Mouse (Mus musculus) heart, postnatal 0 days (tissue): ENCODE results near the gene Ppil3.

Experiments used
- CTCF ChIP-seq: IDR thresholded peaks from 2 replicates; pipeline ENCODE4 v1.5.1; 2016; ENCODE audit warnings: antibody characterized with exemption, control low read depth, low read depth
- EP300 ChIP-seq: IDR thresholded peaks from 2 replicates; pipeline ENCODE4 v1.6.1; 2016; ENCODE audit warnings: antibody characterized with exemption, low read depth

DNA sequence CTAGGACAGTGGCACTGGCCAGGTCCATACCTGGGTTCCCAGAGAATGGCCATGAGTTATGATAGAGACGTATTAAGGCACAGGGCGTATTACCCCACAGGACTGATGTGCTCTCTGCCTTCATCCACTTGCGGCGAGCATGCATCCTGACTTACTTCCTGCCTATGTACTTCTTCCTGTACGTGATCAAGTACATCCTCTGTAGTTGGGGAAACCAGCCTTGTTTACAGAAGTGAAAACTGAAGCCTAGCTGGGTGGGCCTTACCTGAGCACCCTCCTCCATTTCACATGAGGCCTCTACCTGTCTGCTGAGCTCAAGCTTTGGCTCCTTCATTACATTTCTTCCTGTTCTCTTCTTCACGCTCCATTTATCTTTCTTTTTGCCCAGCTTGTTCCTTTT is 9.0 kb upstream of the Ppil3 start:
- TF ChIP-seq CTCF (no peak), EP300 (no peak)
